Mouse (Mus musculus) kidney, adult 2 months (tissue): ENCODE measurements at regions not wholly inside any gene's neighbourhood (a gene's known extent, or its start where the extent isn't known, plus 50 kb on each side); places are given as distances from the start of the nearest gene placed in this dataset.

Experiments used
- DNase-seq: peaks from one replicate; pipeline ENCODE4 v3.0.0; 2021
- H3K27ac ChIP-seq: fragments of 200-500 bp; 2 replicates; pipeline ENCODE4 v1.5.1; 2012; ENCODE audit warnings: low read depth, low read length, control low read depth, inconsistent platforms; ENCODE audit not compliant: insufficient read depth
- H3K27me3 ChIP-seq: fragments of 200-500 bp; replicated peaks from 2 replicates; pipeline ENCODE4 v1.6.1; 2012; ENCODE audit warnings: mild to moderate bottlenecking, moderate library complexity, low read length, inconsistent platforms; ENCODE audit not compliant: control insufficient read depth, insufficient read depth
- H3K36me3 ChIP-seq: fragments of 200-500 bp; 2 replicates; pipeline ENCODE4 v1.6.1; 2012; ENCODE audit warnings: mild to moderate bottlenecking, moderate library complexity, low read length, inconsistent platforms; ENCODE audit not compliant: control insufficient read depth, insufficient read depth
- H3K4me1 ChIP-seq: fragments of 200-500 bp; 2 replicates; pipeline ENCODE4 v1.6.1; 2011; ENCODE audit warnings: low read length; ENCODE audit not compliant: control insufficient read depth, insufficient read depth
- H3K4me3 ChIP-seq: fragments of 200-500 bp; 2 replicates; pipeline ENCODE4 v1.5.1; 2011; ENCODE audit warnings: mild to moderate bottlenecking, low read depth, low read length, control low read depth; ENCODE audit not compliant: insufficient read depth
- CTCF ChIP-seq: fragments of 200-500 bp; conservative IDR thresholded peaks from 2 replicates; pipeline ENCODE4 v1.5.1; 2011; ENCODE audit warnings: low read depth, mild to moderate bottlenecking, control low read depth, low read length, moderate library complexity, mixed read lengths; ENCODE audit not compliant: insufficient read depth, insufficient read length
- POLR2A ChIP-seq: fragments of 200-500 bp; IDR thresholded peaks from one replicate; pipeline ENCODE4 v1.6.1; 2011; ENCODE audit warnings: low read depth, low read length, control low read depth
- WGBS: fragments of 180-500 bp; shearing (Covaris S2); methylation state at CpG from one replicate; pipeline ENCODE4 v1.1.7; 2018; 5-methylcytosine and 5-hydroxymethylcytosine counted together

- H3K27me3 ChIP-seq: no peaks in the 10 kb centered on the region
Observed at GRCm38 (mm10) chr4:125220314-125220713, 92.7 kb upstream of the Zc3h12a start.

GRCm38 (mm10) chr4:125219209-125219608 is 91.6 kb upstream of the Zc3h12a start:
- DNase-seq: no peak
- no peak for TF ChIP-seq CTCF
- no peak for TF ChIP-seq POLR2A
- H3K4me1 ChIP-seq: no peaks in the 10 kb centered on the region
- H3K36me3 ChIP-seq: no peaks in the 10 kb centered on the region
- H3K27me3 ChIP-seq: no peaks in the 10 kb centered on the region
- H3K4me3 ChIP-seq: no peak overlapping the region
- 86% methylated on average over 5 of the region's 5 CpGs for WGBS
- H3K27ac ChIP-seq: no peak overlapping the region

More at GRCm38 (mm10) chr4:125220314-125220713, 92.7 kb upstream of the Zc3h12a start:
- DNase-seq: peak; percentile 41
- no peak overlapping the region for H3K4me3 ChIP-seq
- TF ChIP-seq CTCF (peak; percentile 37; the same call in 1 of the 2 replicates), POLR2A (no peak)
- no peak overlapping the region for H3K27ac ChIP-seq
- WGBS: 22% methylated on average over 7 of the region's 7 CpGs
- H3K4me1 ChIP-seq: no peaks in the 10 kb centered on the region
- no peaks in the 10 kb centered on the region for H3K36me3 ChIP-seq

- H3K4me3 ChIP-seq: no peak overlapping the region
- WGBS: 59% methylated on average over 10 of the region's 10 CpGs
- TF ChIP-seq POLR2A: no peak
- TF ChIP-seq CTCF: no peak
- H3K27ac ChIP-seq: no peak overlapping the region
- DNase-seq: no peak
- H3K27me3 ChIP-seq: no peaks in the 10 kb centered on the region
- no peaks in the 10 kb centered on the region for H3K36me3 ChIP-seq
- H3K4me1 ChIP-seq: no peaks in the 10 kb centered on the region
Observed at GRCm38 (mm10) chr4:125214306-125214705, 86.7 kb upstream of the Zc3h12a start.

- Histone ChIP-seq H3K4me3 (no peak overlapping the region), H3K4me1 (no peaks in the 10 kb centered on the region), H3K36me3 (no peaks in the 10 kb centered on the region), H3K27me3 (no peaks in the 10 kb centered on the region), H3K27ac (no peak overlapping the region)
- TF ChIP-seq CTCF (no peak), POLR2A (no peak)
- DNase-seq: no peak
- WGBS: 41% methylated on average over 7 of the region's 7 CpGs
Observed at GRCm38 (mm10) chr4:125212176-125212530, 84.5 kb upstream of the Zc3h12a start.

- peak; percentile 34 for DNase-seq
- Histone ChIP-seq H3K27me3 (no peaks in the 10 kb centered on the region), H3K4me1 (no peaks in the 10 kb centered on the region), H3K36me3 (no peaks in the 10 kb centered on the region), H3K27ac (no peak overlapping the region), H3K4me3 (no peak overlapping the region)
- TF ChIP-seq CTCF: no peak
- no peak for TF ChIP-seq POLR2A
- WGBS: 27% methylated on average over 4 of the region's 4 CpGs
Observed at GRCm38 (mm10) chr4:125211459-125212175, 84.0 kb upstream of the Zc3h12a start.

- Histone ChIP-seq H3K27ac (no peak overlapping the region), H3K4me3 (no peak overlapping the region), H3K27me3 (no peaks in the 10 kb centered on the region), H3K4me1 (no peaks in the 10 kb centered on the region), H3K36me3 (no peaks in the 10 kb centered on the region)
- no peak for DNase-seq
- 84% methylated on average over 6 of the region's 6 CpGs for WGBS
- TF ChIP-seq CTCF: no peak
Observed at GRCm38 (mm10) chr4:125210719-125211118, 83.1 kb upstream of the Zc3h12a start.

GRCm38 (mm10) chr4:125208136-125208915 is 80.7 kb upstream of the Zc3h12a start:
- no peak overlapping the region for H3K4me3 ChIP-seq
- no peak overlapping the region for H3K27ac ChIP-seq
- H3K36me3 ChIP-seq: no peaks in the 10 kb centered on the region
- WGBS: 30% methylated on average over 17 of the region's 17 CpGs
- DNase-seq: no peak
- H3K27me3 ChIP-seq: no peaks in the 10 kb centered on the region
- TF ChIP-seq POLR2A (no peak), CTCF (no peak)
- no peaks in the 10 kb centered on the region for H3K4me1 ChIP-seq
